Mouse (Mus musculus) left cerebral cortex, adult 8-10 months (tissue): ENCODE data around the gene Zfp408. TPM values are rescaled to one million over a fixed set of nuclear protein-coding genes. Genes with fewer than 3 reads are reported as not detected.
"Not testable (repeated sequence)": the region's sequence is repeated elsewhere in the genome, so short reads cannot be mapped to it uniquely, and the experiment has no call there.

ENCODE experiments used
- DNase-seq, 2 experiments: peaks; one replicate each; pipeline ENCODE4 v3.0.0; 2022; ENCODE audit warnings: low spot score in 2 of 2
- total RNA-seq, 4 experiments: library from RNA; stranded (reverse); gene quantifications; 2 replicates each; pipeline ENCODE4 v1.2.4; 2022

The Zfp408 gene
- total RNA-seq, 4 experiments from 2014 or later: 11.6 to 14.5 (median 13.7) TPM

DNA sequence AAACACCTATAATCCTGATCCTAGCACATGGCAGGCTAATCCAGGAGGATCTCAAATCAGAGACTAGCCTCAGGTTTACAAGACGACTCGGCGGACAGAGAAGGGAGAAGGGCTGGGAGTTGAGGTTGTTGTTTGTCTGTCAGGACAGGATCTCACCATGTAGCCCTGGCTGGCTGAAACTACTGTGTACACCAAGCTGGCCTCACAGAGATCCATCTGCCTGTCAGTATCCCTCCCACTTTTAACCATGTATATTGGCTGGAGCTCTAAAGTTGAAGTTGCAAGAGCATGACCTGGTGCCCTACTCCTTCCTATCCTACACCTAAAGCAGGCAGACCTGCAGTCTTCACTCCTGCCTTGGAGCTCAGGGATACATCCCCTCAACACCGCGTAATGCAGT lies 27.2 kb downstream of the Zfp408 start:
- no peak for DNase-seq

GRCm38 (mm10) chr2:91609370-91609769 lies 40.2 kb downstream of the Zfp408 start:
- not testable (repeated sequence) for DNase-seq

DNA sequence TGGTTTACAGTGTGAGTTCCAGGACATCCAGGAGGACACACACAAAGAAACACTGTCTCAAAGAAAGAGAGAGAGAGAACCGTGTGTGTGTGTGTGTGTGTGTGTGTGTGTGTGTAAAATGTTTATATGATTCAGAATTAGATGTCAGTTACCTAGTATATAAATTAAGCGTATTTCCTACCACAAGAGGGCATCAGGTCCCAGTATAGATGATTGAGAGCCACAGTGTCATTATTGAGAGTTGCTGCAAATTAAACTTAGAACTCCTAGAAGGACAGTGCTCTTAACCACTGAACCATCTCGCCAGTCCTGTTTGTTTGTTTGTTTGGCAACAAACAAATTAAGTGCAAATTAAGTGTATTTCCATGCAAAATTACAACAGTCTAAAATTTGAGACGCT lies 47.2 kb downstream of the Zfp408 start:
- no peak for DNase-seq

GRCm38 (mm10) chr2:91600475-91600874 lies 49.1 kb downstream of the Zfp408 start:
- no peak for DNase-seq

Other genes starting within 250 kb of the Zfp408 start
- 100 to 1,000 TPM in 3 of 4 experiments, 10 to 100 TPM in 1; 99.4 to 118 (median 105) TPM for gene 1110051M20Rik, start 205.1 kb downstream of the Zfp408 start, total RNA-seq
- gene Lrp4, start 192.3 kb downstream of the Zfp408 start, total RNA-seq: 10 to 100 TPM; 25.2 to 34.7 (median 28.3) TPM
- 100 to 1,000 TPM; 116 to 144 (median 129) TPM for gene Ckap5, start 123.0 kb downstream of the Zfp408 start, total RNA-seq
- under 1 TPM in 2 of 4 experiments, not detected in 2; 0.23 to 0.42 TPM for gene F2, start 13.4 kb downstream of the Zfp408 start, total RNA-seq
- 10 to 100 TPM; 60.8 to 82.1 (median 74.6) TPM for gene Arhgap1, start 69 bp upstream of the Zfp408 start, total RNA-seq
- 10 to 100 TPM; 76.1 to 90.9 (median 83.8) TPM for gene Atg13, start 60.8 kb upstream of the Zfp408 start, total RNA-seq
- gene Harbi1, start 61.1 kb upstream of the Zfp408 start, total RNA-seq: 1 to 10 TPM; 6.8 to 8.6 (median 7.5) TPM
- 10 to 100 TPM; 54.8 to 55.6 (median 55.1) TPM for gene Ambra1, start 80.3 kb upstream of the Zfp408 start, total RNA-seq